Mouse (Mus musculus) heart, embryonic 14.5 days (tissue): ENCODE data around the gene Stard3. TPM values are rescaled to one million over a fixed set of nuclear protein-coding genes. Genes with fewer than 3 reads are reported as not detected.
"Not testable (repeated sequence)": the region's sequence is repeated elsewhere in the genome, so short reads cannot be mapped to it uniquely, and the experiment has no call there.

Experiments used
- ATAC-seq: fragments of 200-750 bp; cut with Nextera tagmentation; 2 replicates; pipeline ENCODE4 v1.8.0; 2017; ENCODE audit warnings: low read depth, moderate TSS enrichment; ENCODE audit not compliant: insufficient number of reproducible peaks, insufficient read depth, low FRiP score
- H3K27ac ChIP-seq, 2 experiments: fragments of 200-500 bp in 1 of 2; fragments of 300-500 bp in 1 of 2; sonication (generic) in 1 of 2; replicated peaks in 1 of 2; 2 replicates each; pipeline ENCODE4 v1.5.1; 2012 to 2014; ENCODE audit warnings: low read depth in 2 of 2, low read length in 2 of 2, control low read depth in 1 of 2, mild to moderate bottlenecking in 1 of 2, mixed read lengths in 1 of 2; ENCODE audit not compliant: control insufficient read depth in 1 of 2, insufficient read depth in 1 of 2
- H3K27me3 ChIP-seq: fragments of 300-500 bp; sonication (generic); 2 replicates; pipeline ENCODE4 v1.6.1; 2014; ENCODE audit warnings: mild to moderate bottlenecking, low read length, control low read depth; ENCODE audit not compliant: control insufficient read depth, insufficient read depth
- H3K36me3 ChIP-seq: fragments of 300-500 bp; sonication (generic); 2 replicates; pipeline ENCODE4 v1.6.1; 2014; ENCODE audit warnings: mild to moderate bottlenecking, control low read depth, low read length, mixed read lengths; ENCODE audit not compliant: control insufficient read depth, insufficient read depth
- H3K4me1 ChIP-seq, 2 experiments: fragments of 200-500 bp in 1 of 2; fragments of 300-500 bp in 1 of 2; sonication (generic) in 1 of 2; 2 replicates each; pipeline ENCODE4 v1.6.1; 2012 to 2014; ENCODE audit warnings: low read length in 2 of 2, control low read depth in 1 of 2, mixed read lengths in 1 of 2; ENCODE audit not compliant: control insufficient read depth in 2 of 2, insufficient read depth in 2 of 2
- H3K4me2 ChIP-seq: fragments of 300-500 bp; sonication (generic); 2 replicates; pipeline ENCODE4 v1.6.1; 2014; ENCODE audit warnings: mild to moderate bottlenecking, low read length
- H3K4me3 ChIP-seq, 2 experiments: fragments of 200-500 bp in 1 of 2; fragments of 300-500 bp in 1 of 2; sonication (generic) in 1 of 2; 2 replicates each; pipeline ENCODE4 v1.5.1; 2012 to 2014; ENCODE audit warnings: low read length in 2 of 2, mild to moderate bottlenecking in 2 of 2, control low read depth in 1 of 2, low read depth in 1 of 2, moderate library complexity in 1 of 2; ENCODE audit not compliant: control insufficient read depth in 1 of 2, insufficient read depth in 1 of 2
- H3K9ac ChIP-seq: fragments of 300-500 bp; sonication (generic); 2 replicates; pipeline ENCODE4 v1.6.1; 2014; ENCODE audit warnings: mild to moderate bottlenecking, low read length
- H3K9me3 ChIP-seq: fragments of 300-500 bp; sonication (generic); 2 replicates; pipeline ENCODE4 v1.6.1; 2016; ENCODE audit warnings: low read length, control low read depth; ENCODE audit not compliant: control insufficient read depth
- WGBS: fragments of 180-500 bp; shearing (Covaris S2); extraction: QIAGEN DNeasy Blood & Tissue Kit; methylation state at CpG from one replicate; pipeline ENCODE4 v1.1.7; 2014; 5-methylcytosine and 5-hydroxymethylcytosine counted together
- polyA plus RNA-seq: library from polyadenylated mRNA; unstranded; fragments of >200 nt; fragmentation: Nextera tagmentation; extraction: Ambion mirVana; gene quantifications from 2 replicates; pipeline ENCODE4 v1.2.1, GENCODE M21; 2014

The Stard3 gene
- polyA plus RNA-seq, 1 experiment from 2014 or later, result 33.1 TPM

- no peak overlapping the region for H3K4me3 ChIP-seq
- H3K9ac ChIP-seq, result no peak overlapping the region
- H3K4me1 ChIP-seq, result peaks cover 60 to 69% of the 10 kb centered on the region in 2 experiments
- 57% methylated on average over 7 of the region's 7 CpGs for WGBS
- H3K9me3 ChIP-seq, result no peaks in the 10 kb centered on the region
- peak overlapping the region in 1 of 2 experiments; percentile 38; a peak in 2 of 4 replicates for H3K27ac ChIP-seq
- peaks cover 55% of the 10 kb centered on the region for H3K36me3 ChIP-seq
- H3K4me2 ChIP-seq, result no peak overlapping the region
- no peak for ATAC-seq
- H3K27me3 ChIP-seq, result no peaks in the 10 kb centered on the region
These were observed 21.2 kb downstream of the Stard3 start for GRCm38 (mm10) chr11:98379379-98379778.

GRCm38 (mm10) chr11:98380106-98380505 is 21.9 kb downstream of the Stard3 start:
- Histone ChIP-seq H3K4me1 (peaks cover 60 to 69% of the 10 kb centered on the region in 2 experiments), H3K4me2 (no peak overlapping the region), H3K4me3 (no peak overlapping the region), H3K36me3 (peaks cover 50% of the 10 kb centered on the region), H3K9ac (no peak overlapping the region), H3K9me3 (no peaks in the 10 kb centered on the region), H3K27me3 (no peaks in the 10 kb centered on the region), H3K27ac (peak overlapping the region in 1 of 2 experiments; percentile 38; a peak in 1 of 4 replicates)
- 75% methylated on average over 6 of the region's 6 CpGs for WGBS
- no peak for ATAC-seq

GRCm38 (mm10) chr11:98381651-98382050 is 23.5 kb downstream of the Stard3 start:
- Histone ChIP-seq H3K4me2 (no peak overlapping the region), H3K4me3 (no peak overlapping the region), H3K9ac (no peak overlapping the region), H3K36me3 (peaks cover 35% of the 10 kb centered on the region), H3K4me1 (peaks cover 61 to 71% of the 10 kb centered on the region in 2 experiments), H3K27ac (peak overlapping the region in 1 of 2 experiments; percentile 28; a peak in 1 of 4 replicates), H3K9me3 (no peaks in the 10 kb centered on the region), H3K27me3 (peaks cover 4% of the 10 kb centered on the region; the same call in 1 of the 2 replicates)
- ATAC-seq, result no peak
- 81% methylated on average over 2 of the region's 2 CpGs for WGBS

- peaks cover 27% of the 10 kb centered on the region for H3K36me3 ChIP-seq
- H3K27ac ChIP-seq, result peak overlapping the region in 1 of 2 experiments; percentile 28; a peak in 1 of 4 replicates
- H3K4me2 ChIP-seq, H3K27me3 ChIP-seq, H3K9me3 ChIP-seq, H3K4me3 ChIP-seq, ATAC-seq, H3K9ac ChIP-seq: not testable (repeated sequence)
- 28% methylated on average over 2 of the region's 2 CpGs for WGBS
- peaks cover 58 to 71% of the 10 kb centered on the region in 2 experiments for H3K4me1 ChIP-seq
These were observed 24.2 kb downstream of the Stard3 start for GRCm38 (mm10) chr11:98382405-98382804.

- Histone ChIP-seq H3K27me3 (peaks cover 12% of the 10 kb centered on the region; the same call in 1 of the 2 replicates), H3K4me2 (peak within 1 kb of the TSS; percentile 73), H3K36me3 (peaks cover 17% of the 10 kb centered on the region), H3K9me3 (no peaks in the 10 kb centered on the region), H3K4me3 (peak within 1 kb of the TSS; percentile 53 to 54), H3K9ac (peak within 1 kb of the TSS; percentile 89), H3K27ac (peak within 1 kb of the TSS; percentile 88 to 91), H3K4me1 (peaks cover 54 to 69% of the 10 kb centered on the region in 2 experiments)
- WGBS, result 28% methylated on average over 14 of the region's 14 CpGs
- peak; percentile 61 for ATAC-seq
These were observed 25.3 kb downstream of the Stard3 start, which contains the start of gene Tcap for GRCm38 (mm10) chr11:98383261-98384030. Gene Tcap (plus strand): TSS chr11:98383811.

- WGBS, result 50% methylated on average over 20 of the region's 20 CpGs
- peaks cover 51 to 69% of the 10 kb centered on the region in 2 experiments for H3K4me1 ChIP-seq
- peak overlapping the region; percentile 73 for H3K4me2 ChIP-seq
These were observed 26.0 kb downstream of the Stard3 start for GRCm38 (mm10) chr11:98384216-98384615.

GRCm38 (mm10) chr11:98384721-98385637 is 26.8 kb downstream of the Stard3 start:
- Histone ChIP-seq H3K9me3 (no peaks in the 10 kb centered on the region), H3K4me3 (peak overlapping the region; percentile 53 to 54), H3K36me3 (peaks cover 8% of the 10 kb centered on the region), H3K9ac (peak overlapping the region; percentile 89), H3K27ac (peak overlapping the region; percentile 88 to 91), H3K27me3 (peaks cover 12% of the 10 kb centered on the region; the same call in 1 of the 2 replicates), H3K4me1 (peaks cover 47 to 69% of the 10 kb centered on the region in 2 experiments), H3K4me2 (peak overlapping the region; percentile 73)
- WGBS, result 53% methylated on average over 8 of the region's 8 CpGs
- no peak for ATAC-seq

More at GRCm38 (mm10) chr11:98384216-98384615, 26.0 kb downstream of the Stard3 start:
- no peak for ATAC-seq
- Histone ChIP-seq H3K27me3 (peaks cover 12% of the 10 kb centered on the region; the same call in 1 of the 2 replicates), H3K4me3 (peak overlapping the region; percentile 53 to 54), H3K27ac (peak overlapping the region; percentile 88 to 91), H3K9ac (peak overlapping the region; percentile 89), H3K9me3 (no peaks in the 10 kb centered on the region), H3K36me3 (peaks cover 9% of the 10 kb centered on the region)
